Mouse (Mus musculus) heart, postnatal 36 days (tissue): ENCODE measurements at regions not wholly inside any gene's neighbourhood (a gene's known extent, or its start where the extent isn't known, plus 50 kb on each side); places are given as distances from the start of the nearest gene placed in this dataset.

Experiments used
- DNase-seq, 2 experiments: peaks; one replicate each; pipeline ENCODE4 v3.0.0; 2021 to 2022
- intact Hi-C: fragments of 180-260 bp; cut with DNase I; formaldehyde crosslinking; loops from one replicate; pipeline ENCODE4 v1.15.1; 2025

- intact Hi-C loops: no loop called here
- DNase-seq: no peak
Observed at GRCm38 (mm10) chr7:137742297-137742751, 304.9 kb downstream of the Glrx3 start.

- intact Hi-C loops: no loop called here
- DNase-seq: no peak
Observed at GRCm38 (mm10) chr7:137745575-137745974, 308.2 kb downstream of the Glrx3 start.

DNA sequence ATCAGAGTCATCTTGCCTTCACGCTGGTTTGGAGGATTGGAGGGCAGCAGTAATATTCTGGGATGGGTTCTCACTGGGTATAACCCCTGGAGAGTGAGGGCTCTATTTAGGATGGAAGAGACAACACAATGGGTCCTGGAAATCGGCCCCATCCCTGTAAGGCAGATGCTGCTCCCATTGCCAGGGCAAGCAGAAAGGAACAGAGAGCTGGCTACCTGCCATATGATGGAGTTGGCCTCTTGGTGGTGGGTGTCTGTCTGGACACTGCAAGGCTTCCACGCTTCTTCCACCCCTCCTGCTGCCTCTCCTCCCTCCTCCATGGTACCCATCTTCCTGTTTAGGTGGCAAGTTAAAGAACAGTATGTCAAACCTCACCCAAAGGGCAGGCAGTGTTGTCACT lies 308.6 kb downstream of the Glrx3 start:
- intact Hi-C loops: no loop called here
- DNase-seq: no peak

- DNase-seq: no peak
- intact Hi-C loops: no loop called here
Observed at GRCm38 (mm10) chr7:137748936-137749335, 311.5 kb downstream of the Glrx3 start.

DNA sequence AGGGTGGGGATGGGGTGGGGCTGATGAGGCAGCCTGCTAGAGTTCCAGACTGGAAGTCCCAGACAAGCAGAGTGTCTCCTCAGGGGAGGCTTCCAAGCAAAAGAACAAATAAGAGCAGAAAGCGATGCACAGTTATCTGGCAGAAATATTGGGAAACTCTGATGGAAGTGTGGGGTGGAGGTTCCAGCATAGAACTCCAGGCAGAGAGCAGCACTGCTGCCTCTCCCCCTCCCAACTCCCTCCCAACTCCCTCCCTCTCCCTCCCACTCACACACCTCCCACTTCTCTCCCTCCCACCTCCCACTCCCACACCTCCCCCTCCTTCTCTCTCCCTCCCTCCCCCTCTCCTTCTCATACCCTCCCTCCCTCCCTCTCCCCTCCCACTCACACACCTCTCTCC lies 313.3 kb downstream of the Glrx3 start:
- intact Hi-C loops: no loop called here
- no peak for DNase-seq

DNA sequence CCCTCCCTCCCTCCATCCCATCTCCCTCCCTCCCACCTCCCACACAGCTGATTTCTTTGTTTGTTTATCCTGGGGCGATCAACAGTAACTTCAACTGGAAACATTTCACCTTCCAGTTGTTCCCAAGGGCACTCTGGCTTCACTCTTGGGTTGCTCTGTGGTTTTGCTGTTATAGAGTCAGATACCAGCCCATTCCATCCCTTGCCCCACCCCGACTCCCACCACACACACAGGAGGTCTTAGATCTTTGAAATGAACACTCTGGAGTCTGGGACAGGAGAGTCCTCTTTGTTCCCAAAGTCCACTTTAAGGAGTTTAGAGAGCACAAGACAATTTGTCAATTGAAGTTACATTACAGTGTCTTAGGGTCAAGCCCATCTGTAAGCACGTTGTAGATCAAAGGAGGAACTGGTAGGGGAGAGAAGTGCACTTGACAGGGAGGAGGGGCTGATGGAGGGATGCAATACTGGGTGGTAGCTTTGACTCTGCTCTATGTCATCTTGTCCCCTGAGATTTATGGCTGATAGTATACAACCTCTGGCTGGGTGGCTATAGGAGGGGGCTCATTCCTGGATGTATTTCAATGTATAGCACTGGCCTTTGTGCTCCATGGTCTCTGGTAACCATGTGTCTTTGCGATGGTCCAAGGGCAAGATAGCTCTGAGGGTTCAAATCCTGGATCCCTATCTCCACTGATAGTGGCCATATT lies 313.9 kb downstream of the Glrx3 start:
- intact Hi-C loops: no loop called here
- DNase-seq: no peak

- intact Hi-C loops: no loop called here
- no peak for DNase-seq
Observed at GRCm38 (mm10) chr7:137765961-137766360, 328.5 kb downstream of the Glrx3 start.

GRCm38 (mm10) chr7:137766721-137767120 lies 329.3 kb downstream of the Glrx3 start:
- no peak for DNase-seq
- intact Hi-C loops: no loop called here

DNA sequence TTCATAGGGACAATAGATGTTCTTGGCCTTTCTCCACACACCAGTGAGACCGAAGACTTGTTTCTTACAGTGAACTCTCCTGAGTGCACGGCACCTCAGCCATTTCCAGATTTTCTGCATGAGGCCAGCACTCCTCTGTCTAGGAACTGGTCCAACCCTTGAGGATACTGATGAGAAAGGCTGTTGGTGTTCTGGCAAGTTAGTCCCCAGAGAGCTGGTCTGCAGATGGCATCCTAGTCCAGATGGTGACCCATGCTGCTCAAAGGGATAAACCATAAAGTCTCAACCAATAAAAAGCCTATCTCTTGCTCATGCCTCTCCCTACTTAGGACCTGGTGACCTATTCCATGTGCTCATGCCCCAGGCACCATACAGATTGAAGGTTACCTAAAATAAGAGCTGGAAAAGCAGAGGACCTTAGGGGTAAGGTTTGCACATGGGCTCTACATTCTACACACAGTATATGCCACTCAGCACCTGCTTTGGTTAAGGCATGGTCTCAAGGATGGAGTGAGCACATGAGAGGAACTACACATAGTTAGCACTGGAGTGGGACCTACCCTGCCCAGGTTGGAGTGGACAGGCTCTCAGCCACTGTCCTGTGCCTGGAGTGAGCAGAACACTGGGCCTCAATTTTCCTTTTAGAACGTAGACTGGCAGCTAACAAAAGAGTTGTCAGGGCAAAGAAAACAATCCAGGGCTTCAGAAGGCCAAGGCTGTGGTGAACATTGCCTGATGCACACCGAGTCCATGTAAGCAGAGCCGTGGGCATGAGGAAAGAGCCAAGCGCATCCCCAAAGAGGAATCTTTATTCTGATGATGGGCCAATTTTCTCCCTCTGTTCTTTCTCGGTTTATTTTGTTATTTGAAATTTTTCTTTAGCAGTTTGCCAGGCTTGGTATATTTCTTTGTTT lies 335.9 kb downstream of the Glrx3 start:
- no peak for DNase-seq

GRCm38 (mm10) chr7:137773965-137774310 lies 336.5 kb downstream of the Glrx3 start:
- intact Hi-C loops: no loop called here
- DNase-seq: no peak

More for the DNA sequence above, 335.9 kb downstream of the Glrx3 start:
- intact Hi-C loops: no loop called here

DNA sequence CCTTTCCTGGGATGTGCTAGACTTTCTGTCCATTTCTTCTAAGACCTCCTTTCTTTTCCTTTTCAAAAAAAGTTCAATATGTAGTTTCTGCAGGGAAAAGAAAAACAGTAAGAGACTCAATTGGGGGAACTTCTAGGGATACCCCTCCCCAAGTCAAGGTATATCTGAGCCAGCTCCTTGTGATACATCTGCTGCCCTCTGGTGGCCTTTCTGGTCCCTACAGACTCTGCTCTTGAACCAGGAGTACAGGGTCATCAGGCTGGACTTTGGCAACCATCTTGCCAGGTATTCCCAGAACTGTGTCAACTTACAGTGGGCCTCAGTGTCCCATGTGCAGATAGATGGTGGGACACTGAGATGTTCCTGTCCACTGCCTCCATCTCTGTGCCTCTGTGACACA lies 346.5 kb downstream of the Glrx3 start:
- DNase-seq: peak; percentile 12 to 35
- intact Hi-C loops: loop anchor here (2.0 to 5.0 kb wide), 2 partner anchors 182 to 305 kb away; no protein-coding TSS in a partner anchor

- DNase-seq: peak; percentile 26 to 32
- intact Hi-C loops: no loop called here
Observed at GRCm38 (mm10) chr7:137805361-137805760, 367.9 kb downstream of the Glrx3 start.

DNA sequence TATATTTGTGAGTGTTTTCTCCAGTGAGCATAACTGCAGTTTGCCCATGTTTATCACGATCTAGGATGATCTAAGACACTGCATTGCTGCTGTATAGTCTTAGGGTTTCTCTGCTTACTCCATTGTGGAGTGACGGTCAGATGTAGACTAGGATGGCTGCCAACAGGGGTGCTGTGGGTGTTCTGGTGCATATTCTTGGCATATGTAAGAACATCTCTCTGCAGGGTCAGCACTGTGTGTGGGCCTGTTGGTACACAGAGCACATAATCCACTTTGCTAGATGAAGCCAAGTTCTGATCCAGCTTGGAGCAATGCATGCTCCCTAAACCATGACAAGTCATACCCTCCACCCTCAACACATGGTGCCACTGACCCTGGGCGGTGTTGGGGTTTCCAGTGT lies 375.4 kb downstream of the Glrx3 start:
- DNase-seq: no peak
- intact Hi-C loops: no loop called here

DNA sequence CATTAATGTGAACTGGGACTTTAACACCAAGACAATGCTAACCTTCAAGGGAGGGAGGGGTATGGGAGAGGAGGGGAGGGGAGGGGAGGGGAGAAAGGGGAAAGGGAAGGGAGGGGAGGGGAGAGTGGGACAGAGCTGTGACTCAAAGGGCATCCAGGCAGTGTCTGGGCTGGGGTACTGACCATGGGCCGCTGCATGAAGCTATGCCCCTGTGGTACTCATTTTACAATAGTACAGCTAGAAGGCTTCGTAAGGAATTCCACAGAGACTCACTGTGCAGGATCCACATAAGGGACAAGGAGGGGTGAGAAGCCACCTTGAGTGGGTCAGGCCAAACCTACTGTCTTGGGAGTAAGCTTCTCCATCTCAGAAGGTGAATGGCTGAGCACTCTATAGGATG lies 403.1 kb downstream of the Glrx3 start:
- DNase-seq: no peak
- intact Hi-C loops: no loop called here

- intact Hi-C loops: no loop called here
- DNase-seq: no peak
Observed at GRCm38 (mm10) chr7:137841044-137841443, 403.6 kb downstream of the Glrx3 start.

DNA sequence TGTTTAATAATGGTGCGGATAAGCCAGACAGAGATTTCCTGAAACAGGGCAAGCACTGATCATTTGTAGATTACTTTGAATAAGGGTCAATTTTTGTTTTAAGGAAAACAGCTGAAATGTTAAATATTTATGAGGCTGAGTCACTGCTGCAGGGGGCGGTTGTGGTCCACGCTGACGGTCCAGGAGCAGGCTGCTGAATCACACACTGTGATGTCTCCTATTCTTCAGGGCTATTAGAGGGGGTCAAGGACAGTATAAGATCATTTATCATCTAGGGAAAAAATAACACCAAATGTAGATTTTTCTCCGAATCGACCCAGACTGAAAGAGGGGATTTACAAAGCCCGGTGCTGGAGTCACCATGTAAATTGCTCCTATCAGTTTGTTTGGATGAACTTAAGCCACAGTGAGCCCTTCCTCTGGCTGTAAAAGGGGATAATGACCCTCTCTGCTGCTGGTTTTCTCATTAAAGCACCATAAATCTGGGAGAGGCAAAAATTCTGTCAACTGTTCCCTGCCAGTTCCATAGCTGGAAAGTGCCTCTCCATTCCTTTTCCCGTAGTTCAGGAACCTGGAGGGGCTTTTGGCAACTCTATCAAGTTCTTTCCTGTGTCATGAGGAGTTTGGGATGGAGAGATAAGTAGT lies 404.2 kb downstream of the Glrx3 start:
- intact Hi-C loops: no loop called here
- no peak for DNase-seq

DNA sequence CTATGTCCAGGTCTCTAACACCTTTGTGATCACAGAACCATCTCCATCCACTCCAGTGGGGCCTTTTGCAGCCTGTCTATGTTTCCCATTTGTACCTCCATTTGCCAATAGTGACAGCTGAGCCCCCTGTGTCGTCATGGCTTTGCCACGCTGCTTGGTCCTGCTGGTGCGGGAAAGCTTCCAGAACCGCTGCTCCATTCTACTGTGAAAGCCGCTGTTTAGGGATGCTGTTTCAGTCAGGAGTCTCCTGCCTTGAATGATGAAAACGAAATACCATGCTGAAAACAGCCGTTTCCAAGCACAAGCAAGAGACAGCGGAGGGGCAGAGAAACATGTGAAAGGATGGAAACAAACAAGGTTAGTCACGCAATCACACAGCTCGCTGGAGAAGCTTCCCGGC lies 410.4 kb downstream of the Glrx3 start:
- intact Hi-C loops: no loop called here
- DNase-seq: no peak

GRCm38 (mm10) chr7:137851061-137851460 lies 413.6 kb downstream of the Glrx3 start:
- intact Hi-C loops: no loop called here
- no peak for DNase-seq

DNA sequence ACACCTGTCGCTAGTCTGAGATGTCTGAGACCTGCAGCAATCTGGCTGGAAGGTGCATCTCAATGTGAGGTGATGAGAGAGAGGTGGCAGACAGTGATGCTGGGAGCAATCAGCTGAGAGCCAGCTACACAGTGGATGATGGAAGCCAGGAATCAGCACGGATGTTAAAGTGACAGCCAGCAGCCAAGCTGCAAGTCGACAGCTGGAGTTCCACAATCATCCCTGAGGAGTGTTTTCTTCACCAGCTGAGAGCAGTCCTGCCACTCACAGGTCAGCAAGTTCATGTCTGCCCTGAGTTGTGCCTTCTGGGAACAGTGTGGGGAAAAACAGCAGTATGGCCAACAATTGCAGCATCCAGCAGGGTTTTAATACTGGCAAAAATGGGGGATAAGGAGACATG lies 422.3 kb downstream of the Glrx3 start:
- no peak for DNase-seq
- intact Hi-C loops: no loop called here

DNA sequence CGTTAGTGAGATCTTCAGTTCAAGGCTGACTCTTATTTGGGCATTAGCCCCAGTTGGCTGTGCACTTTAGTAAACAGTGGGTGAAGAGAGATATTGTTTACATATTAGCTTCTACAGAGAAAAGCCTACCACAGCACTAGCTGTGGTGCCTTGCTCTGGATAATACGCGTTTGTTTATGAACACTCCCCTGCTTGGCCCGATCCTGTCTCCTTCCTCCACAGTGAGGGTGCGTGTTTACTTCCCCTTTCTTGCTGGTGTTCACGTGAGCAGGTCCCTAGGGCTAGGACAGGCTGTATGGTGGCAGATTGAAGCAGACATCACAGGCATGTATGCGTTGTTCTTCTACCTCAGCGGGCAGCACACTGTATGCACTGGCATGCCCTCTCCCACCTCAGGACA lies 423.1 kb downstream of the Glrx3 start:
- intact Hi-C loops: no loop called here
- no peak for DNase-seq

DNA sequence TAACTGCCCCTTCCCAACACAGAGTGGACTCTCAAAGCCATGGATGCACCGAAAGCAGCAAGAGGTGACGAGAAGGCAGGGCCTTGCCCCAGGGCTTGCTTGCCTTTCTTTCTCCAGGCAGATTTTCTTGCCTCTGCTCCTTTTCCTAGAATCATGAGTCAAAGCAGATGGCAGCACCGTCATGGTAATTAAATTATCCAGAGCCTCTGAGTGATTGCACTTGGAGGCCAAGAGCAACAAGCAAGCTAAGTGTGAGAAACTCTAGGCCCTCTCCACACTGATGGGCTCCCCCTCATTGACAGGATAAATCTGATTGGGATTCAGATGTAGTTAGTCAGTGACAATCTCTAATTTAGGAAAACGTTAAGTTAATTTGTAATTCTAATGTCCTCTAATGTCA lies 427.5 kb downstream of the Glrx3 start:
- intact Hi-C loops: no loop called here
- DNase-seq: no peak
